Mouse (Mus musculus) Patski (cell line): ENCODE measurements around the gene Nt5c. TPM values are rescaled to one million over a fixed set of nuclear protein-coding genes. Genes with fewer than 3 reads are reported as not detected.
"Not testable (repeated sequence)": the region's sequence is repeated elsewhere in the genome, so short reads cannot be mapped to it uniquely, and the experiment has no call there.

Experiments
- ATAC-seq: fragments of 100-300 bp; one replicate; pipeline ENCODE4 v1.8.0; 2021
- CTCF ChIA-PET: fragments of 350-600 bp; sonication (Branson Sonifier 250); formaldehyde crosslinking; loops from one replicate; lab custom pipeline; 2022; ENCODE audit warnings: inconsistent platforms; lab: Charles Lee
- POLR2A ChIA-PET: fragments of 350-600 bp; sonication (Branson Sonifier 250); formaldehyde crosslinking; loops from one replicate; lab custom pipeline; 2022; ENCODE audit warnings: antibody characterized with exemption, inconsistent platforms; lab: Charles Lee
- DNase-seq: peaks from one replicate; pipeline ENCODE4 v3.0.0-alpha.2; 2011; ENCODE audit warnings: low read depth, low spot score
- H3K27me3 ChIP-seq: fragments of 371-371 bp; one replicate; pipeline ENCODE4 v1.5.1; 2021
- CTCF ChIP-seq: fragments of 100-300 bp; IDR thresholded peaks from one replicate; pipeline ENCODE4 v1.5.1; 2021
- in situ Hi-C: fragments of 300-500 bp; cut with MboI; formaldehyde crosslinking; loops from 3 replicates; pipeline ENCODE4 v1.11.1; 2018; ENCODE audit warnings: low pct_unique_long_range_greater_than_20kb, mixed read lengths
- polyA plus RNA-seq: library from polyadenylated mRNA; unstranded; gene quantifications from one replicate; pipeline ENCODE4 v1.2.3, GENCODE M21; 2021

The Nt5c gene
- polyA plus RNA-seq, 1 experiment from 2014 or later: 128 TPM

DNA sequence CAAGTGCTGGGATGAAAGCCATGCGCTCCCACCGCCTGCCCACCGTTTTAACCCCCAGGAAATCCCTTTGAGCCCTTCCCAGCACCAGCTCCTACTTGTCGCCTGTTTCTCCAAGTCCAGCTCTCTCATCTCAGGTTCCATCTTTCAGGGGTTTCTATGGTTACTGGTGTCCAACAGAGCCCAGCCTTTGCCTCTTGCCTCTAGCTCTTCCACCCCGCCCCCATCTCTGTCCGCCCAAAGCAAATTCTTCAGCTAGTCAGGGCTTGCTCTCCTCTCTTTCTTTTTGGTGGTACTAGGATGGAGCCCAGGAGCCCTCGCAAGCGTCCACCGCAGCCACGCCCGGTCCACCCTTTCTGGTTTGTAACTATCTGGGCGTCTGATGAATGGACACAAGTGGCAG, 6.5 kb downstream of the Nt5c start:
- no peak for TF ChIP-seq CTCF
- ATAC-seq: no peak
- POLR2A ChIA-PET: interaction anchor here (0.5 kb wide), 1 partner anchor 110 kb away, joined by 4 read pairs; no protein-coding TSS in a partner anchor
- no peaks in the 10 kb centered on the region for H3K27me3 ChIP-seq
- in situ Hi-C loops: no loop called here
- no peak for DNase-seq
- CTCF ChIA-PET: interaction anchor here (1.3 kb wide), 2 partner anchors 21 to 46 kb away, joined by 3 to 4 read pairs; no protein-coding TSS in a partner anchor

DNA sequence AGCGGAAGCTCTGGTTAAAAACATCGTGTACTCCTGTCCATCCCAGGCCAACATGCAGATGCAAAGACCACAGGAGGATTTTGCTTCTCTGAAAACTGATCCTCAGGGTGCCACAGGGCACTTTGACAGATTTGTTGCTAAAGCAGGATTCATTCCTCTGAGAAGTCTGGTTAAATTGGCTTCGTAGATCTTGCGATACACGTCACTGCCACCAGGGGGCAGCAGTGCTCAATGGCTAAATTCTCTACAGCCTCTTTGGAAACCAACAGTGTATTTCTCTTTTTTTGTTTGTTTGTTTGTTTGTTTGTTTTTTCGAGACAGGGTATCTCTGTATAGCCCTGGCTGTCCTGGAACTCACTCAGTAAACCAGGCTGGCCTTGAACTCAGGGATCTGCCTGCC, 7.9 kb downstream of the Nt5c start:
- ChIA-PET CTCF (interaction anchor here (0.6 to 1.3 kb wide), 2 partner anchors 8 to 130 kb away, joined by 4 to 5 read pairs; partner anchors contain the start of gene Nt5c), POLR2A (no interaction called here)
- no peaks in the 10 kb centered on the region for H3K27me3 ChIP-seq
- DNase-seq (no peak), ATAC-seq (no peak)
- in situ Hi-C loops: no loop called here
- peak; percentile 91 for TF ChIP-seq CTCF

DNA sequence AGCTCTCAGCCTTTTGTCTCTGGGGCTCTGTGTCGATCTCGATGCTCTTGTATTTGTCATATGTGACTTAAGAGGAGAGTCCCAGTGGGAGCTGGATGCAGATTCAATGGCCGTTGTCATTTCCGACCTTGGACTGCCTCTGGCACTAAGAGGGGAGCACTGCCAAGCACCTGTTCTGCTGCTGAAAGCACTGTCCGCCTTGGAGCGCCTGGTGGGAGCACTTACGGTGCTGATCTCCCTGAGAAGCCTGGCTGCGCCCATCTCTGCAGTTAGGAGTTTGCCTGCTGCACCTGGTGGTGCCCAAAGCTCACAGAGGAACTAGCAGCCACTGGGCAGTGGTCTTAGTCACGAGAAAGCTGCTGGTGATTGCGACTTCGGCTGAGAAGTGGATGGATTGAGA, 8.4 kb downstream of the Nt5c start:
- TF ChIP-seq CTCF: no peak
- CTCF ChIA-PET: interaction anchor here (0.6 to 1.3 kb wide), 2 partner anchors 8 to 130 kb away, joined by 4 to 5 read pairs; partner anchors contain the start of gene Nt5c
- DNase-seq (no peak), ATAC-seq (no peak)
- in situ Hi-C loops: no loop called here
- POLR2A ChIA-PET: no interaction called here
- H3K27me3 ChIP-seq: no peaks in the 10 kb centered on the region

DNA sequence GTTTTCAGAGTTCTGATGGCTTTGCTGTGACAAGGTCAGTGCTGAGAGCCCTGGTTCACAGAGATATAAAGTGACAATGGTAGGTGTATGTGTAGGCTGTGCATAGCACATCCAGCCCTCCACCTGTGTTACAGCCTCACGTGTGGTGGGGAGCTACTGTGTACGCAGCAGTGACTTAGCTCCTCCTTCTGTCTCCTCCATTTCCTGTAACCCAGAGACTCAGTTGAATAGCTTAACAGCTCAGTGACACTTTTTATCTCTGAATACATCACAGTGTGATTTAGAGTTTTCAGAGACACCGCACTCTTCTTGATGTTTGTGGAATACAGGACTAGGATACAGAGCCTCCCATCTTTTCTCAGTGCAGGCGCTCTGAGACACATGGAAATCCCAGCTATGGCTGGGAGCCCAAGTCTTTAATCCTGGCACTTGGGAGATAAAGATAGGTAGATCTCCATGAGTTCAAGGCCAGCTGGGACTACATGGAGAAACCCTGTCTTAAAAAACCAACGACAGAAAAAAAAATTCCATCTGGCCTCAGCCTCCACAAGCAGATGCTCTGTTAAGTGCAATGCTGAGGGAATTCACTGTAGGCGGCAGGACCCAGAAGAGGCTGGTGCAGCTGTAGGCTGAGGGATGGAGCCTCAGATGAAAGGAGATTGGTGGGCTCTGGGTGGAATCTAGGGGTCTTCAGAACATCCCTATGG, 10.0 kb downstream of the Nt5c start:
- in situ Hi-C loops: no loop called here
- CTCF ChIA-PET: interaction anchor here (0.8 kb wide), 2 partner anchors 33 to 54 kb away, joined by 3 read pairs; partner anchors contain the start of gene Jpt1

DNA sequence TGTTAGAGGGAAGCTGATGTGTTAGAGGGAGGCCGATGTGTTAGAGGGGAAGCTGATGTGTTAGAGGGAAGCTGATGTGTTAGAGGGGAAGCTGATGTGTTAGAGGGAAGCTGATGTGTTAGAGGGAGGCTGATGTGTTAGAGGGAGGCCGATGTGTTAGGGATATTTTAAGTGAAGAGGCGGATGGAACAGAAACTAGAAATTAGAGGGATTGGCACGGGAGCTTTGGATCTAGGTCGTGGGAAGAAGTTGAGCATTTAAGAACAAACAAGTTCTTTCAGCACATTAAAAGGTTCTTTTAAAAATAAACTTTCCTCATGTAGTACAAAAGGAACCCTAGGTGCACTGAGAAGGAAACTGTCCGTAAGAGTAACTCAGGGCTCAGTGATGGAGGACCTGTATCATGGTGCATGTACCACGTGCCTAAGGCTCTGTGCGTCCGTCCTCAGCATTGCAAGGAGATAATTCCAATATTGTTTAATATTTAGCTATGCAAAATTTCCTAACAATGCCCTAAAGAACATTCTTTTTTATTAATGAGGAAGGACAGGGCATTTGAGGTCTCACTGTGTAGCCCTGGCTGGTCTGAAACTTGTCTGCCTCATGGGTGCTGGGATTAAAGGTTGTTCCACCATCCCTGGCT, 13.2 kb downstream of the Nt5c start:
- TF ChIP-seq CTCF: no peak
- ChIA-PET CTCF (interaction anchor here (1.6 kb wide), 1 partner anchor 67 kb away, joined by 3 read pairs; no protein-coding TSS in a partner anchor), POLR2A (no interaction called here)
- ATAC-seq (no peak), DNase-seq (no peak)
- H3K27me3 ChIP-seq: no peaks in the 10 kb centered on the region
- in situ Hi-C loops: no loop called here

More for the DNA sequence above, 10.0 kb downstream of the Nt5c start:
- TF ChIP-seq CTCF: no peak
- DNase-seq: no peak
- POLR2A ChIA-PET: no interaction called here
- ATAC-seq: no peak
- H3K27me3 ChIP-seq: no peaks in the 10 kb centered on the region

DNA sequence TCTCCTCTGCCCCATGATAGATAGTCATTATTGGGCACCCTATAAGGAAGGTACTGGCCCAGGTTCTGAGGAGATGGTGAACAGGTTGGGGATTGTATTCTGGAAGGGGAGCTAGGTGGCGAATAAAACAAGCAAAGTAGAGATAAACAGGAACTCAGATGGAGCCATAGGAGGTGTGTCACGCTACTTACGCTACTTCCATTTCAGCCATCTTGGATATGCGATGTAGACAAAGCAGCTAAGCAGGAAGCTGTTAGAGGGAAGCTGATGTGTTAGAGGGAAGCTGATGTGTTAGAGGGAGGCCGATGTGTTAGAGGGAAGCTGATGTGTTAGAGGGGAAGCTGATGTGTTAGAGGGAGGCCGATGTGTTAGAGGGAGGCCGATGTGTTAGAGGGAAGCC, 14.3 kb downstream of the Nt5c start:
- CTCF ChIA-PET, H3K27me3 ChIP-seq, DNase-seq, in situ Hi-C loops, ATAC-seq: not testable (repeated sequence)
- POLR2A ChIA-PET: interaction anchor here (1.1 kb wide), 1 partner anchor 120 kb away, joined by 3 read pairs; no protein-coding TSS in a partner anchor

DNA sequence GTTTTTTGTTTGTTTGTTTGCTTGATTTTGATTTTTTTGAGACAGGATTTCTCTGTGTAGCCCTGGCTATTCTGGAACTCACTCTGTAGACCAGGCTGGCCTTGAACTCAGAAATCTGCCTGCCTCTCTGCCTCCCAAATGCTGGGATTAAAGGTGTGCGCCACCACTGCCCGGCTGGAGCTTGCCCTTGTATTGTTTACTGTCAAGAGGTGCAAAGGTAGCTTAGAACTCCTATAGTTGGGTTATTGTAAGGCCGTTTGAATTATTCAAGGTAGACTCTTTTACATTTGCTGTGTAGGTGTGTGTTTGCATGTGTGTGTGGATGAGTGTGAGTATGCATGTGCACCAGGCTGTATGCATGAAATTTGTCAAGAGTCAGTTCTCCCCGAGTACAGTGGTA, 15.0 kb downstream of the Nt5c start:
- DNase-seq, H3K27me3 ChIP-seq, CTCF ChIA-PET, ATAC-seq, in situ Hi-C loops: not testable (repeated sequence)
- POLR2A ChIA-PET: interaction anchor here (0.5 to 1.1 kb wide), 3 partner anchors 33 to 134 kb away, joined by 3 to 5 read pairs (median 3); no protein-coding TSS in a partner anchor

DNA sequence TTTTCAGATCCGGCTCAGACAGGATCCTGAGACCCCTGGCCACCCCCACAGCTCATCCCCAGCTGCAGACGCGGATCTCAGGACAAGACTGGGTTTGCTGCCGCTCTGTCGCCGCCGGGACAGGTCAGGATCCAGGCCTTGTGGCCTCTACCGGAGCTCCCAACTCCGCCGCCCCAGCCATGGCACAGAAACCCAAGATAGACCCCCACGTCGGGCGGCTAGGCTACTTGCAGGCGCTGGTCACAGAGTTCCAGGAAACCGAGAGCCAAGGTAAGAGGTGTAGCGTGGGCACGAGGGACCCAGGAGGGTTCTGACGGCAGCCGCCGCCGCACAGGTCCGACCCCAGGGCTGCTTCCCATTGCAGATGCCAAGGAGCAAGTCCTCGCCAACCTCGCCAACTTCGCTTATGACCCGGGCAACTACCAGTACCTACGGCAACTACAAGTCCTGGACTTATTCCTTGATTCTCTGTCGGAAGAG, 15.9 kb downstream of the Nt5c start:
- no peaks in the 10 kb centered on the region for H3K27me3 ChIP-seq
- ATAC-seq: peak; percentile 29
- POLR2A ChIA-PET: interaction anchor here (1.3 kb wide), 1 partner anchor 62 kb away, joined by 4 read pairs; no protein-coding TSS in a partner anchor
- no peak for TF ChIP-seq CTCF
- CTCF ChIA-PET: interaction anchor here (1.7 to 2.3 kb wide), 2 partner anchors 49 to 63 kb away, joined by 6 to 14 read pairs; no protein-coding TSS in a partner anchor
- in situ Hi-C loops: no loop called here
- no peak for DNase-seq

DNA sequence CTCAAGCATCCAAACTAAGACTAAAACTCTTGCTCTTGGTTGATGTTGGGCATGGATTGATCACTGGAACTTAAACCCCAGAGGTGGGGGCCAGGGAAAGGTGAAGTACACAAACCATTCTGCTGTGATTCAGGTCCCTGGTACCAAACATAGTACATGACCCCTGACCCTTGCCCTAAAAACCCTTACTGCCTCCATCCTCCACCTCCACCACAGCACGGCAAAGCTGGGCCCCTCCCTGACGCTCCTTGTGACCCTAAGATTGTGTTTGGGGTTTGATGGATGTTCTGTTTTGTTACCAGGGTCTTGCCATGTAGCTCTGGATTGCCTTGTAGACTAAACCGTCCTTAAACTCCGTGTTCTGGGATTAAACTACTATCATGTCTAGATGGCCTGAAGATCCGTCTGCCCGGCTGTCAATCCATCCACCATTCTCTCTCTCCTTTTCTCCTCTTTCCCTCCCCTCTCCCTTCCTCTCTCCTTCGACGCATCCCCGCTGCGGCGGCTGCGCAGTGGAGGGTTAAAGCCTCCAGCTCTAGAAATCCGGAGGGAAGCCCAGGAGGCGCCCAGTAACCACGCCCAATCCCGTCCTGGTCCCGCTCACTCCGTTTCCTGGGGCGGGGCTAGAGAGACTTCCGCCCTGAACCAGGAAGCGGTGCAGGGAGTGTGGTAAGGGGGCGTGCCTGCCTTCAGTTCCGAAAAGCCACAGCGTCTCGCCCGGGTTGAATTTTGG, 16.5 kb downstream of the Nt5c start, which contains the start of gene Armc7:
Gene Armc7 (plus strand): TSS at position 643 of the 733 bp plus-strand sequence.
- ATAC-seq: peak; percentile 88
- ChIA-PET CTCF (interaction anchor here (0.8 to 2.3 kb wide), 4 partner anchors 17 to 63 kb away, joined by 5 to 14 read pairs (median 6); partner anchors contain the start of gene Nt5c), POLR2A (interaction anchor here (1.3 kb wide), 1 partner anchor 62 kb away, joined by 4 read pairs; no protein-coding TSS in a partner anchor)

More for the DNA sequence above, 16.5 kb downstream of the Nt5c start, which contains the start of gene Armc7:
- peak; percentile 65 for DNase-seq
- no peak for TF ChIP-seq CTCF
- in situ Hi-C loops: no loop called here
- no peaks in the 10 kb centered on the region for H3K27me3 ChIP-seq
